Mouse (Mus musculus) cerebellum, adult 2 months (tissue): Measurements from ENCODE around the gene Ncaph2.

Experiments used
- CTCF ChIP-seq: fragments of 200-500 bp; IDR thresholded peaks from 2 replicates; pipeline ENCODE4 v1.5.1; 2011; ENCODE audit warnings: low read depth, mild to moderate bottlenecking, control low read depth, low read length, moderate library complexity, borderline replicate concordance; ENCODE audit not compliant: insufficient read depth
- POLR2A ChIP-seq: fragments of 200-500 bp; IDR thresholded peaks from 2 replicates; pipeline ENCODE4 v1.6.1; 2011; ENCODE audit warnings: low read length, control low read depth, borderline replicate concordance; ENCODE audit not compliant: insufficient read depth

- no peak for TF ChIP-seq CTCF
- TF ChIP-seq POLR2A, result no peak
Observed at GRCm38 (mm10) chr15:89363051-89363450, 7.5 kb downstream of the Ncaph2 start.
